Mouse (Mus musculus): ENCODE measurements around the gene Gm49321.

Gm49321 gene

GRCm38 (mm10) chr12:73937353-73937752 lies at the start of gene Gm49321:
Gene Gm49321 (plus strand): TSS chr12:73937653.
- no peak for DNase-seq (ENCODE audit: low read depth)

- no peak for DNase-seq (ENCODE audit: low read depth)
Observed at GRCm38 (mm10) chr12:73888003-73888783, 49.3 kb upstream of the Gm49321 start.

- no peak for DNase-seq (ENCODE audit: low read depth)
Observed at GRCm38 (mm10) chr12:73889571-73889970, 47.9 kb upstream of the Gm49321 start.

DNA sequence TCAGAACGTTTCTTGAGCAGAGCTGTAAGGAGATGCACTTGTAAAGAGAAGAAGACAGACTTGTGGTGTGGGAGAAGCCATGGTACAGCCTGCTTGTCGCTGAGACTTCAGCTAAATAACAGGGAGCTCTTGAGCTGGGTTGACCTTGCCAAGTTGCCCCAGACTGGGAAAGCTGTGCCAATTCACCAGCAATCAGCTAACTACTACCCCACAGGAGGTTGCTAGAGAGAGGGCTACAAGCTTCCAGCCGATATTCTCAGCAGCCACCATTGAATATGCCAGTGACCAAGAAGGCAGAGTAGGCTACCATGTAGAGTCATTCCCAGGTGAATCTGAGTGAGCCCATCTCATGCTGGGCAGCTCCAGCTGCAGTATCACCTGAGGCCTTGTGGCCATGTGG lies 47.4 kb upstream of the Gm49321 start:
- no peak for DNase-seq (ENCODE audit: low read depth)

DNA sequence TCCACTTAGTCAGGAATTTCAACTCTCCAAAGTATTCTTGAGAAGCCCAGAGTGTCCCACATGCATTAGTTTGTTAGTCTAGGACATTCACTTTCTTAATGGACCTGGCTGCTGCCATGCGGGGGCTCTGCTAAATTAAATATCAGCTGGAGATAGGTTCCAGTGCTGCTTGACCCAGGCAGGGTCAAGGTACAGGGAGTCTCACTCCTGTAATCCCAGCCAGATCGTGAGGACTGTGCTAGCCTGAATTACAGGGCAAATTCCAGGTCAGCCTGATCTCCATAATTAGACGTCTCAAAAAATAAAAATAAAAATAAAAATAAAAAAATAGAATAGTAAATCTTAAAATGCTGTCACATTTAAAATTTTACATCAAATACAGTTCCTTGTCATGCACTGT lies 44.8 kb upstream of the Gm49321 start:
- no peak for DNase-seq (ENCODE audit: low read depth)

GRCm38 (mm10) chr12:73894838-73895237 lies 42.6 kb upstream of the Gm49321 start:
- DNase-seq (ENCODE audit: low read depth), result no peak

DNA sequence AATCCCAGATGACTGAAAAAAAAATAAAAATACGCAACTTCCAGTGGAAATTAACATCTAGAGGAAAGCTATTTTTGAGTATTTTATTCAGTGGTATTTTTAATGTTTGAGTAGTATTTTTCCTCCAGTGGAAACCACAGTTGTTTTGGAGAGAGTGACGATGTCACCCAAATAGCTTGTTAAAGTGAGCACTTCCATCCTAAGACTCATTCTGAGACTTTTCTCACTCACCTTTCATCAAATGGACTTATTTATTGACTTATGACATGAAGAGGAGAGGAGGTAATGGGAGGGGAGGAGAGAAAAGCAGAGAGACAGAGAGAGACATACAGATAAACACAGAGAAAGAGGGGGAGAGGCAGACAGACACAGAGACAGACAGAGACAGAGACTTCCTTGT lies 41.8 kb upstream of the Gm49321 start:
- no peak for DNase-seq (ENCODE audit: low read depth)

DNA sequence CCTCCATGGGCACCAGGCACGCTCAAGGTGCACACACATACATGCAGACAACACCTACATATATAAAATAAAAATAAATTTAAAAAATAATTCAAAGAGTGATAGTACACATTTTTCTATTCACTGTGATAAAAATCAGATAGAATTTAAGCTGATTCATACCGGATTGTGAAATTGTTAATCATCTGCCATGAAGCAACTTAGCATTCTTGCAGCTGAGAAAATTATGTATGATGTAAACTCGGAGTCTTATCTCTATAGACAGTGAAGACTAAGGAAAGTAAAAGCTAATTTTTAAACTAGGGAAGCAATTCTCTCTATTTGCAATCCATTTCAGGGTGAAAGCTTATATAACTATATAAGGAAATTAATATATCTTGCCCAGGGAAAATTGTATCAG lies 41.0 kb upstream of the Gm49321 start:
- DNase-seq (ENCODE audit: low read depth), result peak; percentile 79

DNA sequence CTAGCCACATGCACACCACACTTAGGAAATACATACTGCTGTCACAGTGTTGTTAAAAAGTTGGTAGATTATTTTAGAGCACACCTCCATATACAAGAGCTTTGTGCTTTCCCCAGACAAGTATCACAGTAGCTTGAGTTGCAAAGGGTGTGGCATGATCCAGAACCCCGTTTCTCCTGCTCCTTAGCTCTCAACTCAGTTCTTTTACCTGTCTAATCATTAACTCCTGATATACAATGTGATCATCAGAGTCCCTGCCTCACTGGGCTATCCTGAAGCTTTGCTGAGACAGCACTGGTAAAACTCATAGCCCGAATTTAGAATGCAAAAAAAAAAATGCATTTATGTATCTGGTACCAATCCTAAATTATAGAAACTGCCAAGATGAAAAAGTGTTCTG lies 39.2 kb upstream of the Gm49321 start:
- DNase-seq (ENCODE audit: low read depth), result no peak

- peak; percentile 35 for DNase-seq (ENCODE audit: low read depth)
Observed at GRCm38 (mm10) chr12:73904133-73904934, 33.1 kb upstream of the Gm49321 start.

GRCm38 (mm10) chr12:73905041-73905440 lies 32.4 kb upstream of the Gm49321 start:
- DNase-seq (ENCODE audit: low read depth), result peak; percentile 81

GRCm38 (mm10) chr12:73905555-73905954 lies 31.9 kb upstream of the Gm49321 start:
- no peak for DNase-seq (ENCODE audit: low read depth)

- no peak for DNase-seq (ENCODE audit: low read depth)
Observed at GRCm38 (mm10) chr12:73907079-73907672, 30.3 kb upstream of the Gm49321 start.

DNA sequence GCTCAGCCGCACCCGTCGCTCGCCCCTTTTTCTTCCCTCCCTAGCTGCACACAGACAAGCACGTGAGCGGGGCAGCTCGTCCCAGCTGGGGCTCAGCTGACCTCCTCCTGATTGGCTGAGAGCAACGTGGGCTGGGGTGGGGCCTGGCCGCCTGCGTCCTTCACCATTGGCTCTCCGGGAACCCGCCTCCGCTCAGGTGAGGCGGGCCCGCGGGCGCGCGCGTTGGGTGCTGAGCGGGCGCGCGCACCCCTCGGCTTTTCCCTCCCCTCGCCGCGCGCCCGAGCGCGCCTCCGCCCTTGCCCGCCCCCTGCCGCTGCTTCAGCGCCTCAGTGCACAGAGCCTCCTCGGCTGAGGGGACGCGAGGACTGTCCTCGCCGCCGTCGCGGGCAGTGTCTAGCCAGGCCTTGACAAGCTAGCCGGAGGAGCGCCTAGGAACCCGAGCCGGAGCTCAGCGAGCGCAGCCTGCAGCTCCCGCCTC lies 29.7 kb upstream of the Gm49321 start:
- DNase-seq (ENCODE audit: low read depth), result peak; percentile 95

DNA sequence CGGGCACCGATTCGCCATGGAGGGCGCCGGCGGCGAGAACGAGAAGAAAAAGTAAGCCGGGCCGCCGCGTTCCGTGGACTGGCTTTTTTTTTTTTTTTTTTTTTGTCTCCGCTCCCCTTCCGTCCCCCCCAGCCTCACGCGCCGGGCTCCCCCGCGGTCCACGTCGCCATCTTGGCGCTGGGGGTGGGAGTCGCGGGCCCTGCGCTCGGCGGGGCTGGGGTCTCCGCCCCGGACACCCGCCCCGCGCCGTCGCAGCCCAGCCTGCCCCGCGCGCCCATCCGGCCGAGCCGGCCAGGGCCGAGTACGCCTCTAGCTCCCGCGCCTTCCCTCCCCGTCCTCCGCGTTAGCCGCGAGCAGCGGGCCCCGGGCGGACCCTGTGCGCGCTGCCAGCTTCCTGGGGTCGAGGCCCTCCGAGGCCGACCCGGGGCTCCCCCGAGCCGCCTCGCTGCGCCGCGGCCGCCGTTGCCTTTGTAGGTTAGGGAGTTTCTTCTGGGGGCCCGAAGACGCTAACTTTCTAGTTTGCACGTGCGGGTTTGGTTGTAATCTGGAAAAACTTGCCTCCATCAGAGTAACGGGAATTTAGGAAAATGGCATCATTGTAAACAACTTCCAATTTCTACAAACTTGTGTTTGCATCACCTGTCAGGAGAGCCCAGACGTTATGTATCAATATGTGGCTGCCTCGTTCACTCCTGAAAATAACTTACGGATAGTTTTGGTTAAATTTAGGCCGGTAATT lies 29.0 kb upstream of the Gm49321 start:
- DNase-seq (ENCODE audit: low read depth), result peak; percentile 42

- DNase-seq (ENCODE audit: low read depth), result peak; percentile 44
Observed at GRCm38 (mm10) chr12:73909013-73909575, 28.4 kb upstream of the Gm49321 start.

- no peak for DNase-seq (ENCODE audit: low read depth)
Observed at GRCm38 (mm10) chr12:73918479-73918878, 19.0 kb upstream of the Gm49321 start.

GRCm38 (mm10) chr12:73930266-73930665 lies 7.2 kb upstream of the Gm49321 start:
- DNase-seq (ENCODE audit: low read depth), result no peak

GRCm38 (mm10) chr12:73931274-73931673 lies 6.2 kb upstream of the Gm49321 start:
- DNase-seq (ENCODE audit: low read depth), result peak; percentile 67

GRCm38 (mm10) chr12:73934528-73934927 lies 2.9 kb upstream of the Gm49321 start:
- peak; percentile 56 for DNase-seq (ENCODE audit: low read depth)

- no peak for DNase-seq (ENCODE audit: low read depth)
Observed at GRCm38 (mm10) chr12:73939542-73939941, 2.1 kb downstream of the Gm49321 start.

DNA sequence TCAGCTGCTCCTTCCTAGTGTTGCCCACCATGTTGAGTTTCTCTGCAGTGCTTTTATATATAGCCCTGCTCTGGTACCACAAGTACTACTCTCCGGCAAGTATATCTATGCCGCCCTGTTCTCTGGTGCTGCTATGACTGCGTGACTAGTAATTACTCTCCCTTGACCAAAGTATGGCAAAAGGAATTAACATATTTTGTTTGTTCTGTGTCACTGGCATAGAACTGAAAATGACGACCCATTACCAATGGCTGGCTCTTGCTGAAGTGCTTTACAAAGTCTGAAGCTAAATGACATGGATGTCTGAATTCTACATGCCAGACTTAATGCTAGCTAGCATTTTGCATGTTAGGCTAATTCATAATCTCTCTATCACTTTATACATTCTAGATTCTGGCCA lies 11.0 kb downstream of the Gm49321 start:
- DNase-seq (ENCODE audit: low read depth), result no peak
